8 mouse cellular contexts compared by ENCODE assay signal in the genomic region with DNA sequence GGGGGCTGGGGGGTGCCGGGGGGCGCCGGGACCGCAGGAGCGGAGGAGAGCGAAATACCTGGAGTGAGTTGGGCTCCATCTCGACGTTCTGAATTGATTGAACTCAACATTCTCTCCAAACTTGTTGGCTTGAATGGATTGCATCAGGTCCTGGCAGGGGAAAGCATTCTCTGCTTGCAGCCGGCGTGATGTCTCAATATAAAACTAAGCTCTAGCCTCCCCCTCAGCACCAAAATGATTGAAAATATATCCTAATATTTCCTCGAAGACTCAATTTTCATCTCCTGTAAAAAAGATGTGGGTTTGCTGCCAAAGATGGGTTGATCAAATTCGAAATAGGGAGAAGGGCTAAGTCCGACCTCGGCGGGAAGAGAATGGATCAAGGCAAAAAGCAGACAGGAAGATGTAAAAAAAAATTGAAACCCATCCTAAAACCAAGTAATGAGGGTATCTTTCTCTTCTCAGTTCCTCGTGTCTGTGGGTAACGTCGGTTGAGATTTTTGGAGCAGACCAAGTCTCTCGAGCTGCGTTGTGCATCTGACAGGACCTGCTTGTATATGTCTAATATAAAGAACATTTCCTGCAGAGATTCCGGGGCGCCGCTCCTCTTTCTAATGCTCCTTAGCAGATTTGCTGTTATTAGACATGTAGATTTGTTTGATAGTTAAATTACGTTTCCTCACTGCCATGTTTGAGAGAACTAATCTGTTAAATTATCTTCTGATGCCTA. TPM values are rescaled to one million over a fixed set of nuclear protein-coding genes. Genes with fewer than 3 reads are reported as not detected.
A peak's percentile ranks its signal among the peaks of the same experiment; 100 is the strongest.
DNase-seq lines count a peak whose midpoint lies in the region; ATAC-seq and TF ChIP-seq lines count a peak whose summit lies in the region.

Gene Arid5b (minus strand): TSS at position 109 of the 730 bp plus-strand sequence.

- H3K4me3 ChIP-seq in heart, adult 2 months, result peak within 1 kb of the TSS; percentile 64
- H3K4me3 ChIP-seq in limb, embryonic 12.5 days (replicated peaks), result peak within 1 kb of the TSS; percentile 70
- H3K4me3 ChIP-seq in midbrain, embryonic 14.5 days (replicated peaks; ENCODE audit: low read depth, low read length), result peak within 1 kb of the TSS; percentile 59
- peak within 1 kb of the TSS; percentile 76 for H3K4me3 ChIP-seq in stomach, embryonic 16.5 days (replicated peaks; ENCODE audit: low read length)

- H3K9ac ChIP-seq in heart, adult 2 months (ENCODE audit: low read depth, low read length), result peak within 1 kb of the TSS; percentile 91
- H3K9ac ChIP-seq in limb, embryonic 12.5 days (replicated peaks), result peak within 1 kb of the TSS; percentile 82
- H3K9ac ChIP-seq in midbrain, embryonic 14.5 days (replicated peaks; ENCODE audit: low read length), result peak within 1 kb of the TSS; percentile 63
- H3K9ac ChIP-seq in stomach, embryonic 16.5 days (ENCODE audit: low read length), result peak within 1 kb of the TSS; percentile 80

- H3K27ac ChIP-seq in heart, adult 2 months, result peak within 1 kb of the TSS; percentile 77
- peak within 1 kb of the TSS; percentile 97 for H3K27ac ChIP-seq in limb, embryonic 12.5 days
- H3K27ac ChIP-seq in midbrain, embryonic 14.5 days (replicated peaks; ENCODE audit: low read depth, low read length), result peak within 1 kb of the TSS; percentile 76
- peak within 1 kb of the TSS; percentile 95 for H3K27ac ChIP-seq in stomach, embryonic 16.5 days (ENCODE audit: low read length)

- H3K36me3 ChIP-seq in heart, adult 2 months (ENCODE audit: control insufficient read depth, insufficient read depth, low read length), result no peaks in the 10 kb centered on the region
- H3K36me3 ChIP-seq in limb, embryonic 12.5 days, result 0 out of 2 replicates have a peak, but pooled peaks cover 7% of the 10 kb centered on the region
- no peaks in the 10 kb centered on the region for H3K36me3 ChIP-seq in midbrain, embryonic 14.5 days (ENCODE audit: control insufficient read depth, insufficient read depth, low read length)
- no peaks in the 10 kb centered on the region for H3K36me3 ChIP-seq in stomach, embryonic 16.5 days (ENCODE audit: control insufficient read depth, insufficient read depth, low read length)

- no peaks in the 10 kb centered on the region for H3K9me3 ChIP-seq in limb, embryonic 12.5 days
- no peaks in the 10 kb centered on the region for H3K9me3 ChIP-seq in midbrain, embryonic 14.5 days (ENCODE audit: control insufficient read depth, low read length)
- H3K9me3 ChIP-seq in stomach, embryonic 16.5 days (replicated peaks; ENCODE audit: control insufficient read depth, low read length), result no peaks in the 10 kb centered on the region

- no peak for TF ChIP-seq CTCF in heart, adult 2 months (IDR thresholded peaks at IDR 0.05)

- no peak for TF ChIP-seq EP300 in heart, adult 2 months (IDR thresholded peaks at IDR 0.05; ENCODE audit: insufficient read depth, low read depth, low read length)

- H3K79me2 ChIP-seq in heart, adult 2 months (replicated peaks; ENCODE audit: control insufficient read depth, insufficient read depth, low read length), result no peaks in the 10 kb centered on the region

- peak; percentile 27 for DNase-seq in ovary, postnatal 10 days (ENCODE audit: low spot score)
- DNase-seq in ovary, postnatal 14 days (ENCODE audit: low spot score), result no peak
- DNase-seq in embryo, embryonic 10 days (ENCODE audit: low spot score), result peak; percentile 86
- peak; percentile 62 to 68 for DNase-seq in heart, adult 2 months
- peak; percentile 71 for DNase-seq in kidney, adult 18-20 months
- DNase-seq in midbrain, embryonic 14.5 days, result peak; percentile 89

- TF ChIP-seq POLR2A in heart, adult 2 months (IDR thresholded peaks at IDR 0.05; ENCODE audit: insufficient read depth, low read depth, low read length), result no peak

- intact Hi-C loops in heart, adult 2 months (cut with DNase I), result loop anchor here (5.0 kb wide), 2 partner anchors 74 to 111 kb away; no protein-coding TSS in a partner anchor

- peaks cover 1% of the 10 kb centered on the region; the same call in 1 of the 2 replicates for H3K4me1 ChIP-seq in heart, adult 2 months (ENCODE audit: control insufficient read depth, insufficient read depth, low read length)
- H3K4me1 ChIP-seq in limb, embryonic 12.5 days (replicated peaks), result peaks cover 45% of the 10 kb centered on the region
- peaks cover 31% of the 10 kb centered on the region for H3K4me1 ChIP-seq in midbrain, embryonic 14.5 days (ENCODE audit: control insufficient read depth, insufficient read depth, low read length)
- peaks cover 8% of the 10 kb centered on the region; the same call in 1 of the 2 replicates for H3K4me1 ChIP-seq in stomach, embryonic 16.5 days (ENCODE audit: control insufficient read depth, insufficient read depth, low read length)

- H3K4me2 ChIP-seq in limb, embryonic 12.5 days, result peak within 1 kb of the TSS; percentile 85
- peak within 1 kb of the TSS; percentile 70 for H3K4me2 ChIP-seq in midbrain, embryonic 14.5 days (ENCODE audit: low read length)
- peak within 1 kb of the TSS; percentile 75 for H3K4me2 ChIP-seq in stomach, embryonic 16.5 days (ENCODE audit: low read depth, low read length)

- H3K27me3 ChIP-seq in heart, adult 2 months (ENCODE audit: control insufficient read depth, insufficient read depth, low read length), result no peaks in the 10 kb centered on the region
- no peaks in the 10 kb centered on the region for H3K27me3 ChIP-seq in limb, embryonic 12.5 days
- H3K27me3 ChIP-seq in midbrain, embryonic 14.5 days (ENCODE audit: control insufficient read depth, insufficient read depth, low read length), result no peaks in the 10 kb centered on the region
- no peaks in the 10 kb centered on the region for H3K27me3 ChIP-seq in stomach, embryonic 16.5 days (ENCODE audit: control insufficient read depth, insufficient read depth, low read length)

- WGBS in heart, adult 2 months, result 2% methylated on average over 24 of the region's 24 CpGs
- under 1% methylated on average over 24 of the region's 24 CpGs for WGBS in limb, embryonic 12.5 days
- under 1% methylated on average over 24 of the region's 24 CpGs for WGBS in midbrain, embryonic 14.5 days
- WGBS in stomach, embryonic 16.5 days, result under 1% methylated on average over 24 of the region's 24 CpGs

- no peak for ATAC-seq in limb, embryonic 12.5 days (ENCODE audit: insufficient number of reproducible peaks, insufficient read depth, low FRiP score, low TSS enrichment, low read depth)
- no peak for ATAC-seq in midbrain, embryonic 14.5 days (ENCODE audit: low FRiP score, low TSS enrichment)
- no peak for ATAC-seq in stomach, embryonic 16.5 days (ENCODE audit: insufficient read depth, low FRiP score)

RNA-seq across cellular contexts. Expression of gene Arid5b, which starts in this region (rescaled TPM):
- total RNA-seq in heart, adult 2 months (2021), result 10 to 100 TPM; 21.1 to 22.5 TPM
- polyA plus RNA-seq in heart, adult 2 months (2012; rRNA removed), result 6.3 and 8.8 TPM in 2 replicates
- 45.2 and 48.0 TPM in 2 replicates for polyA plus RNA-seq in limb, embryonic 12.5 days (2016; fragmentation: Nextera tagmentation; extraction: Ambion mirVana)
- 18.4 and 22.2 TPM in 2 replicates for polyA plus RNA-seq in midbrain, embryonic 14.5 days (2014; fragmentation: Nextera tagmentation; extraction: Ambion mirVana)
- 30.3 and 33.6 TPM in 2 replicates for polyA plus RNA-seq in stomach, embryonic 16.5 days (2015; fragmentation: Nextera tagmentation; extraction: Ambion mirVana)
